ENCODE assay signal across 8 mouse cellular contexts in genomic region chr4:141872977-141873376, GRCm38 (mm10). TPM values are rescaled to one million over a fixed set of nuclear protein-coding genes. Genes with fewer than 3 reads are reported as not detected.
DNase-seq lines count a peak whose midpoint lies in the region; ATAC-seq and TF ChIP-seq lines count a peak whose summit lies in the region.

No protein-coding gene starts in this region.

- H3K9me3 ChIP-seq in hindbrain, embryonic 15.5 days = no peaks in the 10 kb centered on the region
- H3K9me3 ChIP-seq in midbrain, embryonic 10.5 days (replicated peaks) = no peaks in the 10 kb centered on the region

- no peaks in the 10 kb centered on the region for H3K27me3 ChIP-seq in hindbrain, embryonic 15.5 days
- H3K27me3 ChIP-seq in midbrain, embryonic 10.5 days (ENCODE audit: low read depth, poor library complexity, severe bottlenecking) = peaks cover 31% of the 10 kb centered on the region

- no peak for TF ChIP-seq CTCF in cortical plate, adult 2 months (IDR thresholded peaks at IDR 0.05; ENCODE audit: extremely low read depth, insufficient read depth, low read length)

- H3K27ac ChIP-seq in cortical plate, adult 2 months (ENCODE audit: insufficient read depth, low read length) = peak overlapping the region; percentile 67
- H3K27ac ChIP-seq in hindbrain, embryonic 15.5 days (replicated peaks) = peak overlapping the region; percentile 72
- no peak overlapping the region for H3K27ac ChIP-seq in midbrain, embryonic 10.5 days (replicated peaks)

- intact Hi-C loops in left cerebral cortex, postnatal 4 days (cut with DNase I) = loop anchor here (5.0 kb wide), 1 partner anchor 79 kb away; no protein-coding TSS in a partner anchor

- H3K4me3 ChIP-seq in cortical plate, adult 2 months (ENCODE audit: insufficient read depth, low read length) = peak overlapping the region; percentile 94
- peak overlapping the region; percentile 64 for H3K4me3 ChIP-seq in hindbrain, embryonic 15.5 days
- H3K4me3 ChIP-seq in midbrain, embryonic 10.5 days = peak overlapping the region; percentile 75; the same call in 1 of the 2 replicates

- peak; percentile 11 for DNase-seq in gastrocnemius, postnatal 10 days
- no peak for DNase-seq in gastrocnemius, postnatal 25 days
- DNase-seq in midbrain, embryonic 10.5 days (ENCODE audit: low spot score) = no peak
- DNase-seq in left cerebral cortex, postnatal 4 days = no peak
- no peak for DNase-seq in gastrocnemius, adult 18-20 months (ENCODE audit: low spot score)

- peak overlapping the region; percentile 76; the same call in 1 of the 2 replicates for H3K9ac ChIP-seq in hindbrain, embryonic 15.5 days

- ATAC-seq in hindbrain, embryonic 15.5 days (ENCODE audit: low FRiP score, low read depth) = no peak
- no peak for ATAC-seq in megakaryocyte-erythroid progenitor cell, adult 5-6 weeks (replicated peaks; ENCODE audit: low FRiP score, low TSS enrichment, poor library complexity, severe bottlenecking)

- H3K4me1 ChIP-seq in cortical plate, adult 2 months (ENCODE audit: control insufficient read depth, insufficient read depth, low read length) = peaks cover 6% of the 10 kb centered on the region
- peaks cover 66% of the 10 kb centered on the region for H3K4me1 ChIP-seq in hindbrain, embryonic 15.5 days (replicated peaks)
- H3K4me1 ChIP-seq in midbrain, embryonic 10.5 days = peaks cover 62% of the 10 kb centered on the region

- WGBS in hindbrain, embryonic 15.5 days = 73% methylated on average over 9 of the region's 9 CpGs
- WGBS in midbrain, embryonic 10.5 days = 78% methylated on average over 9 of the region's 9 CpGs

- no peaks in the 10 kb centered on the region for H3K36me3 ChIP-seq in hindbrain, embryonic 15.5 days
- H3K36me3 ChIP-seq in midbrain, embryonic 10.5 days = peaks cover 20% of the 10 kb centered on the region; the same call in 1 of the 2 replicates

- TF ChIP-seq POLR2A in cortical plate, adult 2 months (IDR thresholded peaks at IDR 0.05; ENCODE audit: extremely low read depth, insufficient read depth, low read length) = no peak

- H3K4me2 ChIP-seq in hindbrain, embryonic 15.5 days = peak overlapping the region; percentile 91

RNA-seq across cellular contexts. Expression of gene Efhd2, which starts 1.7 kb away (rescaled TPM):
- total RNA-seq in gastrocnemius, postnatal 10 days (2021) = 10 to 100 TPM; 26.2 to 31.6 TPM
- total RNA-seq in gastrocnemius, postnatal 25 days (2021) = 1 to 10 TPM; 5.6 to 8.7 TPM
- polyA plus RNA-seq in cortical plate, adult 2 months (2012; rRNA removed) = 360 and 365 TPM in 2 replicates
- 77.8 and 83.5 TPM in 2 replicates for polyA plus RNA-seq in hindbrain, embryonic 15.5 days (2015; fragmentation: Nextera tagmentation; extraction: Ambion mirVana)
- 50.1 and 69.2 TPM in 2 replicates for polyA plus RNA-seq in midbrain, embryonic 10.5 days (2016; fragmentation: Nextera tagmentation; extraction: Ambion mirVana)
- 22.7 and 43.7 TPM in 2 replicates for total RNA-seq in megakaryocyte-erythroid progenitor cell, adult 5-6 weeks (2014; fragmentation: Nextera tagmentation)
- 31.2 and 36.4 TPM in 2 replicates for total RNA-seq in megakaryocyte-erythroid progenitor cell, adult 5-6 weeks (2017)
- 10 to 100 TPM; 29.5 to 31.8 TPM for total RNA-seq in left cerebral cortex, postnatal 4 days (2021)
- 1 to 10 TPM; 2.8 to 4.7 TPM for total RNA-seq in gastrocnemius, adult 18-20 months (2021)

RNA-seq across cellular contexts. Expression of gene Ctrc, which starts 26.8 kb away (rescaled TPM):
- not detected for total RNA-seq in gastrocnemius, postnatal 10 days (2021)
- not detected for total RNA-seq in gastrocnemius, postnatal 25 days (2021)
- not detected in 2 replicates for polyA plus RNA-seq in cortical plate, adult 2 months (2012; rRNA removed)
- polyA plus RNA-seq in hindbrain, embryonic 15.5 days (2015; fragmentation: Nextera tagmentation; extraction: Ambion mirVana) = not detected in 2 replicates
- polyA plus RNA-seq in midbrain, embryonic 10.5 days (2016; fragmentation: Nextera tagmentation; extraction: Ambion mirVana) = not detected in 2 replicates
- not detected in 2 replicates for total RNA-seq in megakaryocyte-erythroid progenitor cell, adult 5-6 weeks (2014; fragmentation: Nextera tagmentation)
- not detected in 2 replicates for total RNA-seq in megakaryocyte-erythroid progenitor cell, adult 5-6 weeks (2017)
- not detected for total RNA-seq in left cerebral cortex, postnatal 4 days (2021)
- total RNA-seq in gastrocnemius, adult 18-20 months (2021) = not detected

RNA-seq across cellular contexts. Expression of gene Cela2a, which starts 47.0 kb away (rescaled TPM):
- total RNA-seq in gastrocnemius, postnatal 10 days (2021) = not detected
- total RNA-seq in gastrocnemius, postnatal 25 days (2021) = not detected
- polyA plus RNA-seq in cortical plate, adult 2 months (2012; rRNA removed) = 0.13 and 0.17 TPM in 2 replicates
- 0.18 TPM in 1 of 2 replicates, not detected in the other for polyA plus RNA-seq in hindbrain, embryonic 15.5 days (2015; fragmentation: Nextera tagmentation; extraction: Ambion mirVana)
- polyA plus RNA-seq in midbrain, embryonic 10.5 days (2016; fragmentation: Nextera tagmentation; extraction: Ambion mirVana) = not detected in 2 replicates
- total RNA-seq in megakaryocyte-erythroid progenitor cell, adult 5-6 weeks (2014; fragmentation: Nextera tagmentation) = not detected in 2 replicates
- not detected in 2 replicates for total RNA-seq in megakaryocyte-erythroid progenitor cell, adult 5-6 weeks (2017)
- total RNA-seq in left cerebral cortex, postnatal 4 days (2021) = not detected
- total RNA-seq in gastrocnemius, adult 18-20 months (2021) = under 1 TPM in 1 of 2 experiments, not detected in 1; 0.78 TPM
